Mouse (Mus musculus) naive thymus-derived CD4-positive, alpha-beta T cell, adult 2 months (primary cell): ENCODE measurements at regions not wholly inside any gene's neighbourhood (a gene's known extent, or its start where the extent isn't known, plus 50 kb on each side); places are given as distances from the start of the nearest gene placed in this dataset.
A peak's percentile ranks its signal among the peaks of the same experiment; 100 is the strongest.

Experiments
- DNase-seq: peaks from one replicate; pipeline ENCODE4 v3.0.0-alpha.2; 2011; ENCODE audit warnings: low read depth

DNA sequence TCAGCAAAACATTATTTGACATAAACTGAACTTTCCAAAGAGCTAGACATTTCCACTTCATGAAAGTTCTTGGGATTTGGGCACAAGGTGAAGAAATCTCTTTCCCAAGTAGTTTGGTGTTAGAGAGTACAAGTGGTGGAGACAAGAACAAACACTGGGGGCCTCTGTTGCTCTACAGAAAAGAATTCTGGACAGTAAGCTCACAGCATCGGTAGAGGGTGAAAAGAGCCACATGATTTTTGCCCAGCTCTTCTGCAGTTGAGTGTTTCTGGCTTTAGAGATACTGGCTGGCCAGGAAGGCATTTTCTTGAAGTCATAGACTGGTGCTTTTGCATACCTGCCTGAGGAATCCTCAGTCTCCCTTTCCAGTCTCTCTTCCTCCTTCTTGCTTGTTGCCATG is 127.8 kb downstream of the Stk31 start:
- DNase-seq = no peak

DNA sequence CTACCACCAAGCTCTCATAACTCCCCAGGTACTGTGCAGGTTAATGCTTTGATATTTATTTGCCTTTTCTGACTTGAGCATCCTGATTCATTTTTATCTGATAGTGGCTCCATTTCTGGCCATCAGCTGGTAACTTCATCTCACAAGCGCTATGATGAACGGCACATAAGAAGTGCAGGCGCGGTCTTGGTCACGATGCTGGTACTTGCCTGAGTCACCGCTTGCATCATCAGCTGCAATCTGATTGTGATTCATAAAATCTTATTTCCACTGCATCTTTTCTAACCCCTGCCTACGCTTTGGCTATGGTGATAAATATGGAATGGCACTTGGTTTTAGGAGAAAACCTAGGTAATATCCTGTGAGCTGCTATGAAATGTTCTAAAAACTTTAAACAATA is 128.3 kb downstream of the Stk31 start:
- no peak for DNase-seq

DNA sequence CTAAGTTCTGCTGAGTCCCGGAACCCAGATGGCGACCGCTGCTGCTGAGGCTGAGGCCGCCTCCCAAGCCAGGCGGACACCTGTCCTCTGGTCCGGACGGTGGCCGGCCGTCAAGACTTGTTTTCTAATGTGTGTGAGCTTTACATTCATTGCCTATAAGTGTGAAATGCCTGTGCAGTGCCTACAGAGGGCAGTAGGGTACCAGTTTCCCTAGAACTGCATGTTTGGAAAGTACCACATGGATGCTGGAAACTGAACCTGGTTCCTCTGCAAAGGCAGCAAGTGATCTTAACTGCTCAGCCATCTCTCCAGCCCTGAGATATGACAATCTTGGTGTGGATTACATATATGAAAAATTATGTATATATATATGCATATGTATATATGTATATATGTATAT is 138.6 kb downstream of the Stk31 start:
- DNase-seq = no peak

DNA sequence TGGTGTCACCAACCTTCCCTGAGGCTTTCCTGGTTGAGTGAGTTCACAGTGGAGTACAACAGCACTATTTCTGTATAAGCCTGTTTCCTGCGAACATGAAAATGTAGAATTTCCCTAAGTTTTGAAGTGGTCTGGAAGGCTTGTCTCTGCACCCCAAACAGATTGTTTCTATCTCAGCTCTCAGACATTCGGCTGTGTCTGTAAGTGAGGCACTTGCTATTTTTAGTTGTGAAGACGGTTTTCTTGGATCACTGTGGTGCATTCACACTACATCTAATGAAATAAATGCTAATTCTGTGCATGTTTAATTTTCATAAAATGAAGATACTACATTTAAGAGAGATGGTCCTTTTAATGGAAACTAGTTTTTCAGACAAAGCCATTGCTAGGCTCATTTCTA is 139.1 kb downstream of the Stk31 start:
- no peak for DNase-seq

DNA sequence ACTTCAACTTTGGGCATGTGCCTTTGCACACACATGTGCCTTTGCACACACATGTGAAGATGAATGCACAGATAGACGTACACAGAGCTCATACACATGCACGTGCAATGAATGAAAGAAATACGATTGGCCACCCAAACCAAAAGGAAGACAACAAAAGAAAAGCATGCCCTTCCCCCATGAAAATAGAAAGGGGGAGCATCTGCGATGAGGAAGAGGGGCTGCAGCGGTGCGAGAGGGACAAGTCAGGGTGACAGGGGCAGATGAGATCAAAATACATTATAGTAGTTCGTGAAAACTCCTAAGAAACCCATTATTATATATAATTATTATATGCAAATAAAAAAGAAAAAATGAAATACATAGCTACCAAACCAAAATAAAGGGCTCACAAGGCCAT is 149.5 kb downstream of the Stk31 start:
- DNase-seq = no peak

DNA sequence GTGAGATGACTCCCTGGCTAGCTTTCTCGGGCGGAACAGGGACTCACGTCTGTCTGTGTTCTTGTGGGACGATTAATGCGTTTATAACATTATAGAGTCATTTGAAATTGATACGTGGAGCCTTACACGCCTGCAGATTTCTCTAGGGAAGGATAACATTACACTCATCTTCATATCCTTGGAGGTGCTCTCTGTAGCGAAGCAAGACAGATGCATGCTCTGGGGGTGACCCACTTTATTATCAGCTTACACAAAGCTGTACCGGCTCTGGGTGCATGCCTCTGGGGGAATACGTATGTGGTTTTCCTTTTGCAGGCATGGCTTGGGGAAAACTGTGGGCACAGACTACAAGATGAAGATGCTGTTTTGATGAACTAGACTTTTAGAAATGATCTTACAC is 159.7 kb downstream of the Stk31 start:
- no peak for DNase-seq

DNA sequence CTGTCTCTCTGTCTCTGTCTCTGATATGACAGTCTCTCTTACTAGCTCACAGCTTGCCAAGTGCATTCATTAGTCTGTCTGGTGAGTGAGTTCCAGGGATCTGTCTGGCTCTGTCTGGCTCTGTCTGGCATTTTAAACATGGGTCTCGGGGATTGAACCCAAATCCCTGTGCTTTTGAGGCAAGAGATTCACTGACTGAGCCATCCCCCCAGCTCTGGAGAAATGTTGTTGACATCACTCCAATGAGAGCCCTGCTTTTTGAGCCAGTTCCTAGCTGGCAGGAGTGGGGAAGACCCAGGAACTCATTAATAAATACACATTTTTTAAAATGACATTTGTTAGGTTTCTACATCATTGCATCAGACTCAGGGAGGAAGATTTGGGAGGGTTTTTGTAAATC is 163.1 kb downstream of the Stk31 start:
- DNase-seq = no peak

DNA sequence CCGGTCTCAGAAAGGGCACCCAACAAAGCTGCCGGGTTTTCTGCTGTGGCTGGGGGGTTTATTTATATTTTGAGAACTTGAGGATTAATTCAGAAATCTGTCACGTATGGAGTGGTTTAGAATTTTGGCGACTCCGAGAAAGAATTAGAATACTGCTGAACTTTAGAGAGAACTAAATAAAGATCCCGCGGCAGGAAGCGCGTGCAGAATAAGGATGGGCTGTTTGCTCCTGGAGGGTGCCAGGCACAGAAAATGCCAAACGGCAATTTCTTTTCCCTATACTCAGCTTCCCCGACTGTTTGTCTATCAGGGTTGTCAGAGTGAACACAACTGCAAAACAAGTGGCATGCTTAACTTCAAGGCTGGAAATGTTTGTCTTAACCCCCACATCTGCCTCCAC is 163.7 kb downstream of the Stk31 start:
- DNase-seq = no peak

DNA sequence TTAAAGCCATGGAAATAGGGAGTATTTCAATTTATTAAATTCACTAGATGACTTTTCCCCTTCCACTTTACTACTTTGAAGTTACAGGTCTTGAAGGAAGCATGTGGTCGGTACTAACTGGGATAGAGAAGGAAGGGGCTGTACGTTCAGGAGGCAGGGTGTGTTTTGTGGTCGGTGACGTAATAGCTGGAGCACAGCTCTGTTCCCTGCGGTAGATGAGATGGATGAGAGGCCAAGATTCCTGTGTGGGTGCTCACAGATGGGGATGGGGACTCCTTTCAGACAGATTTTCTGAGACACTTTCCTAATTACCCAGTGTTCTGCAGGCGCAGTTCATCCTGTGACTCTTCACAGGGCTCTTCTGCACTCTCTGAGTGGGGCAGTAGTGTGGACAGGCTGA is 182.9 kb downstream of the Stk31 start:
- no peak for DNase-seq

DNA sequence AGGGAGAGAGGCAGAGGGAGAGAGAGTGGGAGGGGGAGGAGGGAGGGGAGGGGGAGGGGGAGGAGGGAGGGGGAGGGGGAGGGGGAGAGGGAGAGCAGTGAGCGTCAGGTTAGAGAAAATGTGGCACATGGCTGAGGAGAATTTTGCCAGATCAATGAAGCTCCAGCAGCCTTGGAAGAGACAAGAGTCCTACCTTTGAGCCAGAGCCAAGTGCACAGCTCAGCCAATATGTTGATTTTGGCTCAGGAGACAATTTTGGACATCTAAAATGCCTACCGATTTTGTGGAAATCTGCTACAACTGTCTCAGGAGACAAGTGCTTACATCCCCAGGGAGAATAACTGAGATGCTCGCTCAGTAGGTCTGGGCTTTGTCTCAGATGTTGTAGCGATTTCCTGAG is 184.3 kb downstream of the Stk31 start:
- no peak for DNase-seq

DNA sequence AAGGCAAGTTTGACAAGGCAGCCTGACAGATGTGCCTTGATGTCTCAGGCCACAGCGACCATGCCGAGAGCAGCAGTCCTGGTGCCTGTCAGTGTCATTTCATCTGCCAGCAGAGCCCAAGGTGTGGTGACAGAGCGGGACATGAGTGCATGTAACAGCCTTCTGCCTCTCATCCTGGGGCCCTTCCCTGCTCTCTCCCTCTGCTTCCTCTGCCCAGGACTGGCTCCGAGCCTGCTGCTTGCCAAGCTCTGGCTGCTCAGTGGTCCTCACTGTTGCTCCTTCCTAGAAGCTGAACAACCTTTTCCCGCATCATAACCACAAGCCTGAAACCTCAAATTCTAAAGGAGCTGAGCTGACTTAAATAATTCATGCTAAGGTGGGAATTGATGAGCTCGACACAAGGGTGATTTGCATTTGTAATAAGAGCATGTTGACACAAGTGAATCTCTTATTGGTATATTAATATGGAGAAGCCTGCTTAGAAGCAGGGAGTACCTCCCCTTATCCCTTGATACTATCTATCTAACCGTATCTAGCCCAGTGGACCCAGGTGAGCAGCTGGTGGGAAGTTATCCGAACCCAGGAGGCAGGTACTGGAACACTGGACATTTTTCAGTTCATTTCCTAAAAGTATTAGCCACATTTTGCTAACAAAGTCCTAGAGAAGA is 186.8 kb downstream of the Stk31 start:
- DNase-seq = no peak

DNA sequence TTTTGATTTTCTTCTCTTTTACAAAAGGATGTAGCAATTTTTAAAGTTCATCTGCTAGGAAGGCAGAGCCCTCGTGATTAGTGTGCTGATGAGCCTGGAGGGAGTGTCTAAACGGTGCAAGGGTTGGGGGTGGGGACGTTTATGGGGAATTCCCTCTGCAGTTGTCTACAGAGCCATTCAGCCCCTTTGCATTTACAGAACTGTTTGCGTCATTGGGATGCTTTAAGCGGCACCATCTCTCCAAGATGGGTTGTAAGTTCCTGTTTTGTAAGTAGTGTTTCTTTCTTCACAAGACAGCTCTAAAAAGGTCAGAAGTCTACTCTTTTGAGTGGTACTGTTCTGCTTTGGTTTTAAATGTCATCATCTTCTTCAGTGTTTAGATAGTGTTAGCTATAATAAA is 191.1 kb downstream of the Stk31 start:
- peak; percentile 5 for DNase-seq

DNA sequence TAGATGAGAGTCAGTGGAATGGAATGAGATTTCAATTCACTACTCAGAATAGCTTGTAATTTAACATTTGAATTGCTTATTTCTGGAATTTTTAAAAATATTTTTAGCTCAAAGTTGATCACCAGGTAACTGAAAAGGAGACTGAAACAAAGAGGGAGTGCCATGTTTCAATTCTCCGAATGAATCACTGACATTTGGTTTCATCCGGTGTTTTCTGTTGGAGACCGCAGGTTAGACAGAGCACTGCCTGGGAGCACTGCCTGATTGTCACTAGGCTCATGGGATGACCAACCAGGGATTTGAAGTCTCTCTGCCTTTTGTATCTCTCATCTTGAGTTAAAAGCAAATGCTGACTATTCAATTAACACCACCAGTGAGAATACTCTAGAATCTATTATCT is 193.3 kb downstream of the Stk31 start:
- no peak for DNase-seq

DNA sequence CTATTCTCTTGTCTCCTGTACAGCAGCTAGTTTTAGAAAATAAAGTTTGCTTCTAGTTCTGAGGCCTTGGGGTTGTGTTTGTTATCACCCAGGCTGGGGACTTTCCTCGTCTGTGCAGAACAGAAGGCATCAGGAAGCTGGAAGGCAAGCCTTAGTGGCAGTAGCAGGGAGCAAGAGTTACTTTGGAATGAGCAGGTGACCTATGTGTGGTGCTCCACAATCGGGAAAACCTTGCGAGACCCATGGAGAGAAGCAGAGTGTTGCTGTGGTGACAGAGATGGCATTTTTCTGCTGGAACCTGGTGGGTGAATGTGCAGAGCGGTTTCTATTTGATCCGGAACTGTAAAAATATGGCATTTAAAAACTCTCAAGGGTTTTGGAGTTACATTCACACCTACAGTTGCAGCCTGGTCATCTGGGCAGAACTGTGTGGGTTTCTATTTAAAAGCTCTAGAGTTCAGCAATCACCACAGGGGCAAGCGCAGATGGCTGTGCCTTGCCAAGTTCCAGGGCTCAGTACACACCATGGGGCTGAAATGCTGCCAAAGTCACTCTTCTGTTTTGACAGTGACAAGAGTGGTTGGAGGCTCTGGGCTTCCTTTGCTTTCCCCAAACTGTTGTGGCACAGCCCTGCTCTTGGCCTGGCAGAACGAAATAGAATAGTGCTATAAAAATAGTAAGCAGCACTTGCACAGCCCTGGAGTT is 195.7 kb downstream of the Stk31 start:
- no peak for DNase-seq

DNA sequence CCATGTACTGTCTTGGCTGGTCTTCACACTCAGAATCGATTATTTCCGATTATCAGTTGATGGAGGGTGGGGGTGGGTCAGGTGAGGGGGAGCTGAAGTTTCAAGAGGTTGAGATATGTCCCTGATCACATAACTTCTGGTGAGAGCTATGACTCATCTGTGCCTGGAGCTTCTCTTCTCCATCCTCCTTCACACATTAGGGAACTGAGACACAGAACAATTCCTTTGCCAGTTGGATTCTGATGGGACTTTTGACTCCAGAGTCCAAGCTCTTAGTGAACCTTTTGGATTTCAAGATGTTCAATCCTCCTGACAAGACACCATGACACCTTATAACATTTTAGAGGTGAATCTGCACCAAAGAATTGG is 196.2 kb downstream of the Stk31 start:
- DNase-seq = no peak

DNA sequence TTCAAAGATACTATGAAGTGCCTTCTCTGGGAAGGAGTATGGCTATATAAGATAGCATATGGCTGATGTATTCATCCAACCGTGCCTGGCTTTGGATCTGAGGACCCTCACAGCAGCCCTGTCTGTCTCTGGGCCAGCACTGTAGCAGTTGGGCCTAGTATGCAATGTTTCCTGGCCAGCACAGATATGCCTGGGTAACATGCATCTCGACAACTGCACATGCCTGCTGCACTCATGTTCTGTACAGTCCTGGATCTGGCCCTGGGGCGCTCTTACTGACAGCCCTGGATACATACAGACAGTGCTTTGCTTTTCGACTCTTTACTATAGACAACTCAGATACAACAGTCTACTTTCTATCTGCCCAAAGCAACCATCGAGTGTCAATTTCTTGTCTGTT is 197.3 kb downstream of the Stk31 start:
- no peak for DNase-seq

DNA sequence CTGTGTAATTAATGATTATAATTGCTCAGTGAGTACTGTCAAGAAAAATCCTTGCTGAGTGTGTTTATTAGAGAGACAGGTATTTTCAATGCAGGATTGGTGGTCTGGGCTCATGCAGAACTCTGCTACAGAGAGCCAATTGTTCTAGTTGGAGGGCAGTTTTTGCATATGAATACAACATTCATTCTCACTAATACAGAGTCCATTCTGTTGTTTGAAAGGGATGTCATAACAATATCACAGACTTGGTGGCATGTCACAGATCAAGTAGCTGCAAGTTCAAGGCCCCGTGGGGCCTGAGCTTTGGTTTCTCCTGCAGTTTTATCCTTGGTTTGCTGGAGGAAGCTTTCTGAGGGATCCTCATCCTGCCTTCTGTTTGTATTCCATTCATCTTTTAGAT is 207.8 kb downstream of the Stk31 start:
- no peak for DNase-seq

DNA sequence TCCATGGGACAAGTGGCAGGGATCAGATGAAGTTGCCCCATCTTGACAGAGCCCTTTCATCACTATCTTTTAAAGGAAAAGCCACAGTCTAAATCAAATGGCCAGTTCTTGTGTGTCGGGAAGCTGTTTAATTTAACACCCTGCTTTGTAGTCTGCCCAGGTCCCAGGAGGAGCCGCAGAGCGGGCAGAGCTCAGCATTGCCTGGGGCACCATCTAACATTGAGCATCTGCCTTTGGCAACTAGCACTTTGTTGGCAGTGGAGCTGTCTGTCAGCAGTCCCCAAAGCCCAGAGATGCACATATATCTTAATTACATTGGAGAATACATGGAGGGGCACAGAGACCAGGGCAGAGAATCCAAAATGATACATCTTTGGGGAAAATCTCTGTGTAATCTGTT is 208.4 kb downstream of the Stk31 start:
- DNase-seq = no peak

DNA sequence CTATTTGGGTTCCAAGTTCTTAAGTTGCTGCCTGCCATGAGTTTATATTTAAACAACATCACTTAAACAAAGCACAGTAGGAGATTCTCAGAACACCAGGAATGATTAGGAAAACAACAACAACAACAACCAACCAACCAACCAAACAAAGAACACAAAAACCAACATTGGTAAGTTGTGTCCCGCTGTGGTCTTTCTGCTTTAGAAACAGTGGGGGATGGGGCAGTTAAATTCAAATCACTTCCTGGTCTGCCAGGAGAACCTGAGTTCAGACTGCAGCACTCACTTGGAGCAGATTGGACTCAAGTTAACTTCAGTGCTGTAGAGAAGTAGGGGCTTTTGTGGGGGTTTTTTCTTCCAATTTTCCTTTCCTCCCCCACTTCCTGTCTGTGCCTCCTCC is 210.6 kb downstream of the Stk31 start:
- no peak for DNase-seq

DNA sequence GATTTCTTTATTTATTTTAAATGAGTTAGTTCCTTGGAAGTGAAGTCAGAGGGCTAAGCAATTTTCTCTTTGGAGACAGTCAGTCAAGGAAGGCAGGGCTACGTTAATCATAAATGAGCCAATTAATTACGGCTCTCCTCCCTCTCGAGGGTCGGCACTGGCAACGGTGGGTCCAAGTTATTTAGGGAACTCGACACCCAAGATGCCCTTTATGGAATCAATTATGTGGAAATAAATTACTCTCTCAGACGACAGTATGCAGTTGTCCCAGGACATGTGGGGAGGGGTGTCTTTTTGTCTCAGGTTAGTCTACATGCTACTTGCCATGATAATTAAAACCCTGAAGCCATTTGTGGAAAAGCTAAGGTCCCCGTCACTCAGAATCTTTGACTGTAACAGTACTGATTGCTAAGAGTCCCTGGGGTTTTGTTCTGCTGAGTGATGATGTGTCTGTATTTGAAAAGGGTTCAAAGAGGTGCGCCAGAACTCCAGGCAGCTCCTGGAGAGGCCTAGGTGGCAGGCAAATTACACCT is 211.3 kb downstream of the Stk31 start:
- no peak for DNase-seq

DNA sequence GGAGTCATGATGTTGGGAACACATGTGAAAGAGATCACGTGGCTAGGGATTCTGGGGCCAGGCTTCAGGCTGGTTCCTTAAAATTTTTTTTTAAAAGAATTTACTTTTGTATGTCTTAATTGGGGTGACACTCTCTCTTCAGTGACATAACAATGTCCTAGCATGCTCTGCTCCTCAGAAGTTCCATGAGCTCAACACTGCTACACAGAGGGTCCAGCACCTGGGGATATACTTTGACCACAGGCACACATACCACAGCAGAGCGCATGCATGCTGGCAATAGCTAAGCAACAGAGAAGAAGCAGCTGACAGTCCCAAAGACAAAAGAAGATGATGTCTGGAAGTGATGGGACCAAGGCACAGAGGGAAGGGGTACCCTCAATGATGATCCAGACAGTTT is 198.4 kb upstream of the Npy start:
- DNase-seq = no peak

DNA sequence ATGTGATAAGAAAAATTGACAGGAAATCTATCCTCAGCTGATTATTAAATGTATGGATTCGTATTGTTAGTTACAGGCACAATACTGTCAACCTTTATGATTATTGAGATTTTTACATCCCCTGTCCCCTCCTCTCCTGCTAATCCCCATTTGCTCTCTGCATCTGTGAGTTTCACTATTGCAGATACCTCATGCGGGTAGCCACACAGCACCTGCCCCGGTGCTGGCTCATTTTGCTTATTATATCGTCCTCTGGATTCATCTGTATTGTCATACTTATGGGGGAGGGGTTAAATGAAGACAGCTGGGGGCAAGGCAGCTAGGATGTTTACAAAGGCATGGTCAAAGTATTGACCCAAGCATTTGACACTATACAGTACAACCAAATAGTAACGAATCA is 197.9 kb upstream of the Npy start:
- DNase-seq = no peak

DNA sequence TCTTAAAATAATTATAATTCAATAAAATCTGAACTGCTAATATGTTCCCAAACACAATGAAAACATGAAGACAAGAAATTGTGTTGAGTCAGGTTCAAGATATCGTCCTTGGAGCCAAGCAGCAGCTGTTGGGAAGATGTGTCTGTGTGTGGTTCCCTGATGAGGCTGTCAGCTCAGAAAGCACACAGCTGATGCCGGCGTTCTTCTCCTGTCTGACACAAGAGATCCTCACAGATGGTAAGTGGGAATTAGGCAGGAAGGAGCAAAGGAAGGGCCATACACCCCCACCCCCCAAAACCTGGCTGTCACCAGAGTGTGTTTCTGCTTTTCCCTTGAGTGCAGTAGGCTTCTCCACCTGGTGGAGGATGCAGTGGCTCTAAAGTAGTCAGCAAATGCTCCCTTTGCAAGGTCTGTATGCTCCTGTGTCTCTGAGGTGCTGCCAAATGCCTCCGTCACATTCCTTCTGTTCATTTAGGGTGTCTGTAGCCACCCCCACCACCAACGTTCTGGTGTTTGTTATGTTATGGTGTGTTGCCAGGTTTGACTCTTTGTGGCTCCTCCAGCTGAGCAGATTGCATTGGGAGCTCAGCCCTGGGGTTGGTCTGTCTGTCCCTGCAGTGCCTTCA is 188.9 kb upstream of the Npy start:
- DNase-seq = no peak

DNA sequence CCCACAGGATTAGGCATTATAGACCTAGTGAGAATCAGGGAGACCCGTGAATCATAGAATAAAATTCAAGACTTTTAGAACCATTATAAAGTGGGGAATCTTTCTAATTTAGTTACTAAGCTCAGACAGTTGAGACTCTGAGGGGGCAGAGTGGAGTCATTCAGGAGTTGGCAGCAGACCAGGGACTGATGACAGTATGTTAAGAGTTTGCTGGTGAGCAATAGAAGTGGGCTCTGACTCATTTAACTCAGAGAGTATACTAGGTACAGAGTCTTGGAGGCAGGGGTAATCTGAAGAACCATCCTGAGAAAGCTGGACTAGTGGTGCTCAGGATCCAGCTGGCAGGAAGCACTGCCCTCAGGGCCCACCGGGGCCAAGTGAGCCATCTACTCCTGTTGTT is 184.9 kb upstream of the Npy start:
- no peak for DNase-seq
